Mouse (Mus musculus) c-Kit-positive CD71-positive TER-119-negative erythroid progenitor cells, embryonic 14.5 days (primary cell): ENCODE data around the gene Lrrc8c.

ENCODE experiments used
- DNase-seq: peaks from one replicate; pipeline ENCODE4 v3.0.0-alpha.2; 2013; ENCODE audit warnings: low read depth

Lrrc8c gene

GRCm38 (mm10) chr5:105557346-105557745 lies 38.2 kb downstream of the Lrrc8c start:
- no peak for DNase-seq

DNA sequence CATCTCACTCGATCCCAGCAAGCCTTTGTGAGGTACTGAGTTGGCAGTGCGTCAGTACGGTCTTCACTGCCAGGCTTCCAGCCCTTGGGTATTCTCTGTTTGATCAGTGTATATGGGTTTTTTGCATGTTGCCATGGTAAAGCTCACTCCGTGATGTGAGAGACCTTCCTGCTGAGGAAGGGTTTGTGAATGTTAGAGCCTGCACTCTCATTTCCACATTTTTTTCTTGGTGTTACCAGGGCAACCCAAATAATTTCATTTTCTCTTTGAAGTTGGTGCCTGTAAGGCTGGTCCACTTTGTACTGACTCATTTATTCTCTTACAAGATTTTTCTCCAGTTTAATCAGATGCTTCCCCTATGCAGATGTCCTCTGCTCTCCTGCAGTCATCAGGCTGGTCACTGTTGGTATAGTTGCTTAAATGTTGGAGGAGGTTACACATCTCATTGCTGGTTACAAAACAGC lies 38.6 kb downstream of the Lrrc8c start:
- no peak for DNase-seq

DNA sequence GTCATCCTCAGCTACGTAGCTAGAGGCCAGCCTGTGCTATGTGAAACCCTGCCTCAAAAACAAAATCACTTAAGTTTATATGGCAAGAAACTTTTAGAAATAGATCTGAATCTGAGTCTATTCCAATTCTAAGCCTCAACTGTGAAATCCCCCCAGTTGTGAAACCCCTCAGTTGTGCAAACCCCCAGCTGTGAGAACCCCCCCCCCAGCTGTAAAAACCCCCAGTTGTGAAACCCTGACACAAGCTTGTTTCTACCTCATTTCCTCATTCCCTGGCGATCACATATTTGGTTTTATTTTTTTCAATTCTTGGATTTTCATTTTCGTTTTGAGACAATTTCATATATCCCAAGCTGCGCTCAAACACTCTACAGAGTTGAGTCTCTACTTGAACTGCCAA lies 39.3 kb downstream of the Lrrc8c start:
- no peak for DNase-seq

GRCm38 (mm10) chr5:105561926-105562325 lies 42.7 kb downstream of the Lrrc8c start:
- no peak for DNase-seq

DNA sequence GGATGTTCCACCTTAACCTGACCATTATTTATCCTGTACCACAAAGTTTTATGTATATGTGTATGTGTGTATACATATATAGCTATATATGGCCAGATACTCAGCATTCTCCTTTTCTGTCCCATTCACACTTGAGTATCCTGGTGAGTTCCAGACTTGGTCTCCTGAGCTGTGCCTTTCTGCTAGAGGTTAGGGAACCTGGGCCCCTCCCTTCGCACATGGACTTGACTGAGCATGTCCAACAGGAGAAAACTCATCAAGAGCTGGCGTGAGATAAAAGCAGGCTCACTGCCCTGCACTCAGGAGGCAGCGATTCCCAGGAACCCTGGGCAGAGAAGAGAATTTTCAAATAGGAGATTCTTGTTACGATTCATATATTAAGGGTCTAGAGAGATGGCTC lies 45.6 kb downstream of the Lrrc8c start:
- peak; percentile 50 for DNase-seq

DNA sequence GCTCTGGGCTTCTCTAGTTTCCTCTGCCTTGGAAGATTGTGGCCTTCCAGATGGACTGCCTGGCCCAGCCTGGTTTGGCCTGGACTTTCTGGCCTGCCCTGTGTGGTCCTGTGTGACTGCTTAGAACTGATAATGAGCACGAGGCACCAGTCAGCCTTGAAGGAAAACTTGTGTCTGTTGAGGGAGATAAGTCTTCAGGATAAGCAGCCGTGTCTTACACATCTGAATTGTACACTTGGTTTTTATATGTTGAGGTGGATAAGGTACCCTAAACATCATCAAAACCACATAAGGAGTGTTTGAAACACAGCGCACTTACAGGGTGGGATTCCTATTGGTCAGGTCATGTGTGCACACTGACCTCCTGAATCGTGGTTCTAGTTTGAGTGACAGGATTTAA lies 46.6 kb downstream of the Lrrc8c start:
- DNase-seq = peak; percentile 82

- no peak for DNase-seq
Observed at GRCm38 (mm10) chr5:105566852-105567412, 47.7 kb downstream of the Lrrc8c start.

- DNase-seq = no peak
Observed at GRCm38 (mm10) chr5:105568043-105568747, 49.0 kb downstream of the Lrrc8c start.

GRCm38 (mm10) chr5:105569168-105569567 lies 50.0 kb downstream of the Lrrc8c start:
- DNase-seq = no peak

DNA sequence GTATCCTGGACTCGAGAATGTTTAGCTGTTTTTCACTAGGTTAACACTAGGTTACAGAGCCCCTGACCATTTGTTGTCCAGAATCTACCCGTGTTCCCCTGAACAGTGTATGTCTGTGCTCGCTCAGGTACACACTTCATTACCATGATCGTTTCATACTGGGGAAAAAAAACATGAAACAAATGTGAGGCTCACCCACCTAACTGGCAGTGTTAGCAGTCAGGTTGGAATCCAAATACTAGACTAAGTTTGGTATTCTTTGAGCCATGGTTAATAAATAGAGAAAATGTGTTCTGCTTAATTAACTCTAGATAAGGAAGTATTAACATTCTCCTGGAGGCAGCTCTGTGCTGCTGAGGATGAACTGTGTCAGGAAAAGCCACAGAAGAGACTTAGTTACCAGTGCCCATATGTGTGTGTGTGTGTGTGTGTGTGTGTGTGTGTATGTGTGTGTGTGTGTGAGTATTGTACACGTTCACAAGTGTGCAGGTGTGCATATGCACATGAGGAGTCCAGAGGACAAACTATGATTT lies 53.0 kb downstream of the Lrrc8c start:
- no peak for DNase-seq

DNA sequence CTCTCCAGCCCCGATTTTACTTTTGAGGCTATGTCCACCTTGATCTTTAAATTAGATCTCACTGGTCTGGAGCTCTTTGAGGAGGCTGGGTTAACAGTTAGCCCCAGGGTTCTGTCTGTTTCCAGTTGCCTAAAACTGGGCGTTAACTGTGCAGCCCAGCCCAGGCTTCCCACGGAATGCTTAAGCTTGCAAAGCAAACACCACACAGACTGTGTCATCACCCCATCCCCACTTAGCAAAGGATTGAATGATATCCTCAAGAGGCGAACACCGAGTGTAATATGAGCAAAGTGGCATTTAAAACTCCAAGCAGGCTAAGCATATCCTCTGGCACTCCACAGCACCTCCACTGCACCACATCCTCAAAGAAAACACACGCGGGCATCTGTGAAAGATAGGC lies 53.7 kb downstream of the Lrrc8c start:
- DNase-seq = no peak

GRCm38 (mm10) chr5:105574835-105575234 lies 55.6 kb downstream of the Lrrc8c start:
- no peak for DNase-seq

DNA sequence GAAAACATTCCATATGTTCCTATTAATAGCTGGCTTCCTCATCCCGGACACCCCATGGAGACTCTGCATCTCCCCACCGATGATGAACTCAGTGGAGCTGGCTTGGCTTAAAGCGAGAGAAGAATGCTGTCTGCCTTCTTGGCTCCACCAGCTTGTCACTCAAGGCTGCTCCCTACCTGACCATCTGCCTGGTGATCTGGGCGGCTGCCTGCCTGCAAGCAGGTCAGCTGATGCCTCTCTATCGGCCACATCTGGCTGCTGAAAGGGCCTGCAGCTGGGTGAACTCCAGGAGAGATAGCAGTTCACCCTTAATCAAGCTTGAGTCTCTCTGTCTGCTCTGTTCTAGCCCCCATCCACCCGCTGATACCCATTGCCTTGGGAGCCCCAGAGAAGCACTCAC lies 56.7 kb downstream of the Lrrc8c start:
- DNase-seq = peak; percentile 70

DNA sequence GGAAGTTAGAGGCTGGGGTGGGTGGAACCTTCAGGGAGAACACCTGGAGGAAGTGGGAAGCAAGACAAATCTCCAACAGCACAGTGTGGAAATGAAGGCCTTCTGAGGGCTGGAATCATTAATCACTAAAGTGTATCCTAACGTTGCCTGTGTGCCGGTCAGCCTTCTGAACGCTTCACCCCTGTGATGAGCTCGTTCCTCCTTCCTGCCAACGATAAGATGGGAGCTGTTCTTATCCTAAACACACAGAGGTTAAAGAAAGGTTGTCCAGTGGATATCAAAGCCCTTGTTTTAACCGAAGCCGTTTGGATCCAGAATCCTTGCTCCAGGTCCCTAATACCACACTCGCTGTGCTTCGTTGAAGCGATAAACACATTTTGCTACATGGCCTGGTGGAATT lies 61.7 kb downstream of the Lrrc8c start:
- no peak for DNase-seq

DNA sequence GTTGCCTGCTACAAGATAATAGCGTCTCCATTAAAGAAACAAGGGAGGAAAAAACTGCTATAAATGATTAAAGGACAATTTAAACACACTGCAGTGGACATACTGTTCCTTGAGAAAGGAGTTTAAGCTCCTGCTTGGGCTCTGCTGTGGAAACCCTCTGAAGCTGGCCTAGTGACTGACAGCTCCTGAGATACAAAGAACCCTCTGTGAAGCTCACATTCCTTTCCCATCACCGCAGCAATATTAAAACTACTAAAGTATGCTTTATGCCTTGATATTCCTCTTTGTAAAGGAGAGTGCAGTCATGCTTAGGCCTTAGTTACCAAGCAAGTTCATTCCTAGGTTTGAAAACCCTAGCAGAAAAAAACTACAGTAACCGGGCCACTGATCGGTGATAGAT lies 66.7 kb downstream of the Lrrc8c start:
- DNase-seq = no peak

GRCm38 (mm10) chr5:105586655-105587054 lies 67.5 kb downstream of the Lrrc8c start:
- DNase-seq = no peak

GRCm38 (mm10) chr5:105587471-105587870 lies 68.3 kb downstream of the Lrrc8c start:
- no peak for DNase-seq

DNA sequence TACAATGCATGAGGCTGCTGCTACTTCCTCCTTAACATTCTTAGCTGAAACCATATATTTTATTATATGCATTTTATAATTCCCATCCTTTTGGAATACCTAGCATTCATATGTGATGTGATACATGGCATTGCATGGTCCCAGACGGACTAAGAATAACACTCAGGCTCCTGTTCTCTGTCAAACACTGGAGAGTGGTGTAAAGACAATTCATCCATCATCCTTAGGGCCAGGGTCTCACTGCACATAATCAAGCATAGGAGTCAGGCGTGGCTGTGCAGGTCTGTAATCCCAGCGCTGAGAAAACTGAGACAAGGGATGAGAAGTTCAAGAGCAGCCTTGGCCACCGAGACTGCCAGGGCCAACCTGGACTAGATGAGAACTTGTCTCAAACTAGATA lies 69.5 kb downstream of the Lrrc8c start:
- DNase-seq = no peak

GRCm38 (mm10) chr5:105589119-105589518 lies 69.9 kb downstream of the Lrrc8c start:
- no peak for DNase-seq

DNA sequence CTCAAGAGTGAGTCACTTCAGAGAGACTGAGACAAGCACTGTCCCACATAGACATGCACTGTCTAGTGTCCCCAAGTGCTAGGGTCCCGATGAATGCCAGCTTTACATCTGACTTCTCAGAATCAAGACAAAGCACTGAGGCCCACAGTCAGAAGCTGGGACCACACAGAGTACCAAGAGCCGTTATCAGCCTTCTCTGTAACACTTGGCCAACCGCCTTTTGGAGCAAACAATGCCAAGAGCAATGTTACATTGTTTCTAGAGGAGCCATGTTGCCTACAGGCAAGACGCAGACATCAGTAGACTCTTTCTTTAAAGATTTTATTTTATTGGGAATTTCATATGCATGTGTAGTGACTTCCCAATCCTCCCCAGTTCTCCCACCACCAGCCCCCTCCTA lies 73.2 kb downstream of the Lrrc8c start:
- no peak for DNase-seq

GRCm38 (mm10) chr5:105593630-105594029 lies 74.4 kb downstream of the Lrrc8c start:
- no peak for DNase-seq

DNA sequence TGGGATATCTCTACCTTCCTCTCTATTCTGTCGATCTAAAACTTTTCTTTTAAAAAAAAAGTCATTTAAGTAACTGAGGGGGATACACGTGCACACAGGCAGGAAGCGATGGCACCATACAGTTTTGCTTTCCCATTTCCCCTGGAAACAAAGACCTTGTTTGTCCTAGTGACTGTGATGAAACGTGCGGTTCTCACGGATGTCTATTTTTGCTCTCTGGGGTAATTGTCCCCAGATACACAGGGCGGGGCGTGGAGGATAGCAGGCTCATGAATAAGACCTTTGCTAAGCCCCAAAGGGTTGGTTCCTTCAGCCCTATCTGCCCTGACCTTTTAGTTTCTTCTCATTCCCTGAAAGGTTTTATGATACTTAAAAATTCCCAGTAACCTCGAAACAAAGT lies 79.7 kb downstream of the Lrrc8c start:
- no peak for DNase-seq

DNA sequence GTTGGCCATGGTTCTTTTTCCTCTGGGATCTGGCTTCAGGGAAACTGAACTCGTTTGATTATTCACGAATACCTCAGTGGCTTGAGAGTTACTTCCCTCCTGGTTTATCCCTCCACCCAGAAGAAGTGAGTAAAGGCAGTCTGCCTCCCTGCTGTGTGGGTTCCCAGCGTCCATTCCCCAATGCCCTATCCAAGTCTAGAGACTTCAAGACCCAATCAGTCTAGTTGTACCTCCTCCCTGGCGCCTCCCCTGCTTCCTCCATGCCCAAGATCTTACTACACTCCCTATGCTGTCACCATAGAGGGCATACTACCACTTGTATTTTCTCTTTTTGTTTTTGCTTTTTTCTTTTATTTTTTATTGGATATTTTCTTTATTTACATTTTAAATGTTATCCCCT lies 80.1 kb downstream of the Lrrc8c start:
- no peak for DNase-seq

- no peak for DNase-seq
Observed at GRCm38 (mm10) chr5:105600998-105601397, 81.8 kb downstream of the Lrrc8c start.
